Mouse (Mus musculus) thymus, adult 18-20 months (tissue): ENCODE results near the gene Tlx2.

Source experiments
- DNase-seq, 2 experiments: peaks; one replicate each; pipeline ENCODE4 v3.0.0; 2022; ENCODE audit warnings: mixed read lengths in 2 of 2

Tlx2 gene

GRCm38 (mm10) chr6:83020836-83021593, 49.1 kb downstream of the Tlx2 start:
- no peak for DNase-seq

- no peak for DNase-seq
Observed at GRCm38 (mm10) chr6:83020121-83020520, 50.0 kb downstream of the Tlx2 start.

GRCm38 (mm10) chr6:83019044-83019443, 51.0 kb downstream of the Tlx2 start:
- no peak for DNase-seq
